Mouse (Mus musculus): Measurements from ENCODE around the gene Znrd1as.
"Not testable (repeated sequence)": the region's sequence is repeated elsewhere in the genome, so short reads cannot be mapped to it uniquely, and the experiment has no call there.

Gene Znrd1as

GRCm38 (mm10) chr17:36950981-36951947, 7.1 kb upstream of the Znrd1as start, which contains the start of gene Ppp1r11:
Gene Ppp1r11 (minus strand): TSS chr17:36951741.
- DNase-seq, result peak; percentile 94

GRCm38 (mm10) chr17:36952631-36953030, 5.8 kb upstream of the Znrd1as start:
- DNase-seq, result no peak

GRCm38 (mm10) chr17:36953062-36953461, 5.3 kb upstream of the Znrd1as start:
- DNase-seq, result no peak

GRCm38 (mm10) chr17:36958884-36959283, 492 bp downstream of the Znrd1as start:
- no peak for DNase-seq

- no peak for DNase-seq
Measured at GRCm38 (mm10) chr17:36961125-36961524, 2.7 kb downstream of the Znrd1as start.

GRCm38 (mm10) chr17:36966875-36967274, 8.5 kb downstream of the Znrd1as start:
- DNase-seq, result no peak

GRCm38 (mm10) chr17:36970316-36970890, 12.0 kb downstream of the Znrd1as start:
- no peak for DNase-seq

- DNase-seq, result no peak
Measured at GRCm38 (mm10) chr17:36971172-36971850, 12.9 kb downstream of the Znrd1as start.

- no peak for DNase-seq
Measured at GRCm38 (mm10) chr17:36972791-36973190, 14.4 kb downstream of the Znrd1as start.

- DNase-seq, result no peak
Measured at GRCm38 (mm10) chr17:36973271-36973787, 14.9 kb downstream of the Znrd1as start.

GRCm38 (mm10) chr17:36981221-36981813, 22.9 kb downstream of the Znrd1as start, which contains the start of gene 2410137M14Rik:
Gene 2410137M14Rik (minus strand): TSS chr17:36981237.
- DNase-seq, result no peak

GRCm38 (mm10) chr17:36981845-36982244, 23.5 kb downstream of the Znrd1as start:
- no peak for DNase-seq

- DNase-seq, result no peak
Measured at GRCm38 (mm10) chr17:36982253-36983155, 24.1 kb downstream of the Znrd1as start.

- DNase-seq, result no peak
Measured at GRCm38 (mm10) chr17:36988475-36988874, 30.1 kb downstream of the Znrd1as start.

- DNase-seq, result no peak
Measured at GRCm38 (mm10) chr17:36989437-36989836, 31.0 kb downstream of the Znrd1as start, which contains the start of gene H2-M5. Gene H2-M5 (minus strand): TSS chr17:36989537.

- DNase-seq, result not testable (repeated sequence)
Measured at GRCm38 (mm10) chr17:36990630-36991029, 32.2 kb downstream of the Znrd1as start.

GRCm38 (mm10) chr17:36992336-36993104, 34.1 kb downstream of the Znrd1as start:
- DNase-seq, result no peak

GRCm38 (mm10) chr17:36993770-36994325, 35.5 kb downstream of the Znrd1as start:
- DNase-seq, result no peak

GRCm38 (mm10) chr17:36994528-36994927, 36.1 kb downstream of the Znrd1as start:
- no peak for DNase-seq

- no peak for DNase-seq
Measured at GRCm38 (mm10) chr17:36995448-36995847, 37.1 kb downstream of the Znrd1as start.

Measured in right cerebral cortex, postnatal 14 days (tissue).